Comparison of ENCODE assay signal across 24 mouse cellular contexts in the genomic region with DNA sequence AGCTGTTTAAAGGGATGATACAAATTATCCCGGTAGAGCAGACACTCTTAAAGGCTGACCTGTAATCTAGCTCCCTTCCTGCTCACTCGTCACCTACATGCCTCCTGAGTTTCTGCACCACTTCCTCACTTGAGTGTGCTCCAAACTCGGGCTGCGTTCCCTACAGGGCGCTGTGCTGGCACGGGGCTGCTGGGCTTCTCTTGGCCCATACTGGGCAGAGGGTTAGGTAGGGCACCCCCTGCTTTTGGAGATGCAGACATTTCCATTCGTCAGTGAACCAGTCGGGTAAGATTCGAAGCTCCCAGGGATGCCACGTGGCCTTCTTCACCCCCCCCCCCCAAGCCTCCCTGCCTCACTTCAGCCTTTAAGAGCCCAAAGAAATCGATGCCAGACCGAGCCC. TPM values are rescaled to one million over a fixed set of nuclear protein-coding genes. Genes with fewer than 3 reads are reported as not detected.
DNase-seq lines count a peak whose midpoint lies in the region; ATAC-seq and TF ChIP-seq lines count a peak whose summit lies in the region.
"Had no signal": no experiment of that assay in that cellular context is flagged by ENCODE, and none has a peak within 500 bp of the region (broad histone marks: within the 10 kb centered on the region; RNA-seq: fewer than 3 reads in every experiment).

No protein-coding gene starts in this region.

- WGBS in spleen, adult 2 months, result 10% methylated on average over 12 of the region's 12 CpGs
- WGBS in limb, embryonic 10.5 days, result 80% methylated on average over 12 of the region's 12 CpGs

- H3K4me1 ChIP-seq in spleen, adult 2 months (ENCODE audit: control insufficient read depth, insufficient read depth, insufficient read length), result peaks cover 24% of the 10 kb centered on the region
- H3K4me1 ChIP-seq in limb, embryonic 10.5 days, result peaks cover 40% of the 10 kb centered on the region
- H3K4me1 ChIP-seq: liver, embryonic 15.5 days; lung, embryonic 15.5 days had no signal

- DNase-seq in spleen, adult 2 months (ENCODE audit: low read depth in 1 of 2, low spot score in 2 of 2), result no peak
- no peak for DNase-seq in spleen, postnatal 36 days (ENCODE audit: low spot score in 2 of 2)
- DNase-seq in limb, embryonic 10.5 days (ENCODE audit: low spot score), result no peak
- DNase-seq in thymus, postnatal 25 days, result peak; percentile 55
- no peak for DNase-seq in adipocyte (ENCODE audit: low spot score)
- no peak for DNase-seq in urinary bladder, postnatal 36 days (ENCODE audit: low spot score in 2 of 2)
- no peak for DNase-seq in frontal cortex, postnatal 36 days (ENCODE audit: low spot score in 2 of 2)
- DNase-seq: cerebellum, adult 11 months; cerebellum, adult 9-11 months; forebrain, postnatal 0 days; gastrocnemius, postnatal 36 days; kidney, adult 8-10 months; kidney, postnatal 10 days; liver; midbrain, embryonic 14.5 days had no signal

- peak; percentile 64 for ATAC-seq in common myeloid progenitor, adult 5-6 weeks (replicated peaks; ENCODE audit: low read depth, poor library complexity, severe bottlenecking)
- ATAC-seq: forebrain, postnatal 0 days had no signal

- no peak for TF ChIP-seq POLR2A in spleen, adult 2 months (IDR thresholded peaks at IDR 0.05; ENCODE audit: low read depth, low read length)

- no peaks in the 10 kb centered on the region for H3K27me3 ChIP-seq in spleen, adult 2 months (ENCODE audit: control insufficient read depth, insufficient read depth, low read length)
- H3K27me3 ChIP-seq in limb, embryonic 10.5 days (ENCODE audit: low read depth, poor library complexity, severe bottlenecking), result no peaks in the 10 kb centered on the region
- H3K27me3 ChIP-seq: embryonic facial prominence, embryonic 12.5 days; heart, embryonic 12.5 days; liver, embryonic 15.5 days; lung, embryonic 15.5 days; neural tube, embryonic 12.5 days had no signal

- H3K9me3 ChIP-seq in limb, embryonic 10.5 days (replicated peaks), result no peaks in the 10 kb centered on the region
- H3K9me3 ChIP-seq: embryonic facial prominence, embryonic 12.5 days; heart, embryonic 12.5 days; liver, embryonic 15.5 days; lung, embryonic 15.5 days; neural tube, embryonic 12.5 days had no signal

- no peak for TF ChIP-seq CTCF in spleen, adult 2 months (IDR thresholded peaks at IDR 0.05; ENCODE audit: extremely low read depth, insufficient read depth, insufficient read length, insufficient replicate concordance)

- H3K36me3 ChIP-seq in spleen, adult 2 months (ENCODE audit: control insufficient read depth, insufficient read depth, low read length), result no peaks in the 10 kb centered on the region; the same call in 1 of the 2 replicates
- peaks cover 37% of the 10 kb centered on the region for H3K36me3 ChIP-seq in limb, embryonic 10.5 days
- H3K36me3 ChIP-seq: embryonic facial prominence, embryonic 12.5 days; heart, embryonic 12.5 days; liver, embryonic 15.5 days; lung, embryonic 15.5 days; neural tube, embryonic 12.5 days had no signal

- H3K4me3 ChIP-seq in spleen, adult 2 months (ENCODE audit: extremely low read depth, insufficient read depth, insufficient read length), result peak overlapping the region; percentile 11; the same call in 1 of the 2 replicates
- no peak overlapping the region for H3K4me3 ChIP-seq in limb, embryonic 10.5 days
- H3K4me3 ChIP-seq: embryonic facial prominence, embryonic 12.5 days; heart, embryonic 12.5 days; left cerebral cortex, adult 2 months; liver, embryonic 15.5 days; lung, embryonic 15.5 days; megakaryocyte, embryonic 14.5 days; neural tube, embryonic 12.5 days had no signal

- H3K27ac ChIP-seq in spleen, adult 2 months (ENCODE audit: insufficient read depth, low read length), result peak overlapping the region; percentile 84
- H3K27ac ChIP-seq in limb, embryonic 10.5 days, result 0 out of 2 replicates have a peak overlapping the region, but pooled peaks have one; percentile 46
- H3K27ac ChIP-seq: embryonic facial prominence, embryonic 12.5 days; hindbrain, embryonic 14.5 days; left cerebral cortex, adult 2 months; liver, embryonic 15.5 days; lung, embryonic 15.5 days; neural tube, embryonic 12.5 days had no signal

RNA-seq across cellular contexts. Expression of a gene that starts 19.1 kb away (rescaled TPM):
- polyA plus RNA-seq in spleen, adult 2 months (2012; rRNA removed), result 14.1 and 16.5 TPM in 2 replicates
- total RNA-seq in common myeloid progenitor, adult 5-6 weeks (2017), result 1.6 and 8.9 TPM in 2 replicates
- polyA plus RNA-seq in limb, embryonic 10.5 days (2016; fragmentation: Nextera tagmentation; extraction: Ambion mirVana), result 23.0 and 23.5 TPM in 2 replicates
